In the genomic region with DNA sequence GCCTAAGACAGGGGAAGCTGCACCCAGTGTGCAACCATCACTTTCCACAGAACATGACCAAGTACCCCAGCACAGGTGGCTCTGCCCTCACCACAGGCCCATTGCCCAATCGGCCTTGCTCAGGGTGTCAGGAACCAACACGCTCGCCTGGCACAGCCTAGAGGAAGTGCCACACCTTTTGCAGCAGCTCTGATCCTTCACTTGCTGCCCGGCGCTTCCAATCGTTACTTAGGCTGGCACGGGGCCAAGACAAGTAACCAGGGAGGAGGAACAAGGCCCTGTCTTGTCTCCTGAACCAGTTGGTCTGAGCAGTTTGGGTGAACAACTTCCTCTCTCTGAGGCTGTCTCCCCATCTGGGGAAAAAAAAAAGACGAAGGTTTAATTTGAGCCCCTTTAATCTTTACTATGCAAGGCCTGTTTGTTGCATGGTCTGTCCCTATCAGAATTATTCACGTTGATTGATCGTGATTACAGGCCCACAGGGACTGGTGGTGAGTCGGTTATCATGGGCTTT, we compare ENCODE assay signal across 8 mouse cellular contexts. TPM values are rescaled to one million over a fixed set of nuclear protein-coding genes. Genes with fewer than 3 reads are reported as not detected.
DNase-seq lines count a peak whose midpoint lies in the region; ATAC-seq lines count a peak whose summit lies in the region.

No protein-coding gene starts in this region.

- no peak overlapping the region for H3K4me2 ChIP-seq in intestine, embryonic 14.5 days (ENCODE audit: low read length)
- H3K4me2 ChIP-seq in stomach, embryonic 15.5 days: no peak overlapping the region

- H3K4me3 ChIP-seq in intestine, embryonic 14.5 days (ENCODE audit: low read depth, low read length): no peak overlapping the region
- no peak overlapping the region for H3K4me3 ChIP-seq in stomach, embryonic 15.5 days (replicated peaks)

- no peaks in the 10 kb centered on the region for H3K27me3 ChIP-seq in intestine, embryonic 14.5 days (replicated peaks; ENCODE audit: control insufficient read depth, insufficient read depth, low read length)
- H3K27me3 ChIP-seq in stomach, embryonic 15.5 days (replicated peaks): no peaks in the 10 kb centered on the region

- no peak overlapping the region for H3K9ac ChIP-seq in intestine, embryonic 14.5 days (ENCODE audit: low read length)
- no peak overlapping the region for H3K9ac ChIP-seq in stomach, embryonic 15.5 days

- no peak for ATAC-seq in cerebellum, adult (ENCODE audit: insufficient number of reproducible peaks, low FRiP score, low TSS enrichment)
- ATAC-seq in intestine, embryonic 14.5 days (replicated peaks; ENCODE audit: low FRiP score, low TSS enrichment, low read depth): peak; percentile 68
- ATAC-seq in stomach, embryonic 15.5 days (ENCODE audit: insufficient read depth, low FRiP score, low read depth): 0 out of 2 replicates have a peak, but pooled peaks have one; percentile 11

- 57% methylated on average over 11 of the region's 11 CpGs for WGBS in intestine, embryonic 14.5 days
- WGBS in stomach, embryonic 15.5 days: 47% methylated on average over 11 of the region's 11 CpGs

- no peaks in the 10 kb centered on the region for H3K36me3 ChIP-seq in intestine, embryonic 14.5 days (ENCODE audit: control insufficient read depth, insufficient read depth, low read length)
- H3K36me3 ChIP-seq in stomach, embryonic 15.5 days: no peaks in the 10 kb centered on the region

- H3K4me1 ChIP-seq in intestine, embryonic 14.5 days (replicated peaks; ENCODE audit: control insufficient read depth, insufficient read depth, low read length): no peaks in the 10 kb centered on the region
- H3K4me1 ChIP-seq in stomach, embryonic 15.5 days: no peaks in the 10 kb centered on the region

- peak; percentile 15 for DNase-seq in cerebellum, adult 11-12 months
- DNase-seq in right cerebral cortex, postnatal 10 days (ENCODE audit: low spot score in 2 of 2): peak; percentile 60 to 68
- no peak for DNase-seq in right cerebral cortex, postnatal 25 days
- DNase-seq in intestine, embryonic 14.5 days (ENCODE audit: low spot score): no peak
- DNase-seq in lung, postnatal 25 days (ENCODE audit: low spot score): peak; percentile 46
- DNase-seq in embryo, embryonic 11 days: no peak

- no peaks in the 10 kb centered on the region for H3K9me3 ChIP-seq in intestine, embryonic 14.5 days (ENCODE audit: control insufficient read depth, low read length)
- no peaks in the 10 kb centered on the region for H3K9me3 ChIP-seq in stomach, embryonic 15.5 days

- no peak overlapping the region for H3K27ac ChIP-seq in intestine, embryonic 14.5 days (ENCODE audit: low read depth)
- 0 out of 2 replicates have a peak overlapping the region, but pooled peaks have one; percentile 16 for H3K27ac ChIP-seq in stomach, embryonic 15.5 days

RNA-seq across cellular contexts. Expression of a gene that starts 17.4 kb away (rescaled TPM):
- polyA plus RNA-seq in intestine, embryonic 14.5 days (2014; fragmentation: Nextera tagmentation; extraction: Ambion mirVana): 69.9 and 82.2 TPM in 2 replicates
- polyA plus RNA-seq in stomach, embryonic 15.5 days (2015; fragmentation: Nextera tagmentation; extraction: Ambion mirVana): 81.8 and 89.3 TPM in 2 replicates

RNA-seq across cellular contexts. Expression of a gene that starts 60.0 kb away (rescaled TPM):
- 9.8 and 11.2 TPM in 2 replicates for polyA plus RNA-seq in intestine, embryonic 14.5 days (2014; fragmentation: Nextera tagmentation; extraction: Ambion mirVana)
- polyA plus RNA-seq in stomach, embryonic 15.5 days (2015; fragmentation: Nextera tagmentation; extraction: Ambion mirVana): 16.0 and 19.7 TPM in 2 replicates

Comparison
In these comparisons a context has a peak if more than half of its experiments do, and no peak if none do; other contexts are left out.
1. DNase-seq: peak in cerebellum, adult 11-12 months (single experiment), right cerebral cortex, postnatal 10 days (2 of 2) and lung, postnatal 25 days (single experiment); none in right cerebral cortex, postnatal 25 days (single experiment), intestine, embryonic 14.5 days (single experiment) and embryo, embryonic 11 days (single experiment).